Mouse (Mus musculus) monocyte, adult 5-6 weeks (primary cell): Measurements from ENCODE around the gene Fbln5. TPM values are rescaled to one million over a fixed set of nuclear protein-coding genes. Genes with fewer than 3 reads are reported as not detected.

ENCODE experiments used
- ATAC-seq: fragments of 153-309, 156-312 bp; replicated peaks from 2 replicates; pipeline ENCODE4 v1.8.0; 2017; ENCODE audit warnings: mild to moderate bottlenecking; ENCODE audit not compliant: low TSS enrichment, insufficient number of reproducible peaks, severe bottlenecking, poor library complexity, low FRiP score
- total RNA-seq: library from RNA; stranded (forward); fragments of 200-1000, 200-491, 200-594 nt; gene quantifications from 3 replicates; pipeline ENCODE4 v1.2.3, GENCODE M21; 2017

The Fbln5 gene
- total RNA-seq, 1 experiment from 2014 or later = not detected

DNA sequence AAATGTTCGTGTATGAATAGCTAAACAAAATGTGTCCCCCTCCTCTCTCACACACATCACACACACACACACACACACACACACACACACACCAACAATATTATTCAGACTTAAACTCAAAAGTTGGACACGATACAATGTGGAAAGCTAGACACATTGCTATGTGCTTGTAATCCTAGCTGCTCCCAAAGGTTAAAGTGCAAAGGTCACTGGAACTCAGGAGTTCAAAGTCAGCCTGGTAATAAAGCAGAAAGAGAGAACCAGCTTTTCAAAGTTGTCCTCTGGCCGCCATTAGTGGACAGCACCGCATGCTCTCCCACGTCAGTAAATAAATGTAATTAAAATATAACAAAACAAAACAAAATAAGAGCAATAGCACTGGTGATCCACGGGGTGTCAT, 3.1 kb downstream of the Fbln5 start:
- no peak for ATAC-seq

DNA sequence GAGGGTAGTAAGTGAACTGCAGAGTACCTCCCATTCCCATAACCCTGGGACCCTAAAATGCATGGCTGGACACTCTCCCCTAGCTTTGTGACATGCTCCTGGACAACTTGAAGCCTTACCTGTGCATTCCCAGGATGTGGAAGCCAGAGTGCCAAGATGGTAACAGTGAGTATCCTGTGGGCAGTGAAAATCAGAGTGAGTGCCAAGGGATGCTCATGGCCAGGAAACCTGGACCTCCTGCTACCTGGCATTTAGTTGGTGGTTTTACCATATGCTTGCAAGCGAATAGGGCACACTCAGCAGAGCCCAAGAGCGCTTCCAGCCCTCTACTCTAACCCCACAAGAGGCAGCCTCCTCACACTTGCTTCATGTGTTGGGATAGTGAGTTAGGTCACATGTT, 4.4 kb downstream of the Fbln5 start:
- no peak for ATAC-seq

DNA sequence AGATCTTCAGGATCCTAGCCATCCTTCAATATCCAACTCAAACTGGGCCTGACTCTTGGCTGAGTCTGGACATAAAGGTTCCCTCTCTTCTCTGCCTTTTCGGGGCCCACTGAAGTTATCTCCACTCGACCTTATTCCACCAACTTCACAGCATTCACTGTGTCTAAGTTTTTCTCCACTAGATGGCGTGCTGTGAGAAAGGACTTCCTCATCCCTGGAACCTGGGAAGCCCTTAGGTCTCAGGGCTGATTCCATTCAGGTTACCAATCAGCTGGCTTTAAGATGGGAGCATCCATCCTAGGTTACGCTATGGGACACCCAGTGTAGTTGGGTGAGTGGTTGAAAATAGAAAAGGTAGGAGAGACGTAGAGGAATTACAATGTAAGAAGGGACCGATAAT, 7.7 kb downstream of the Fbln5 start:
- no peak for ATAC-seq

DNA sequence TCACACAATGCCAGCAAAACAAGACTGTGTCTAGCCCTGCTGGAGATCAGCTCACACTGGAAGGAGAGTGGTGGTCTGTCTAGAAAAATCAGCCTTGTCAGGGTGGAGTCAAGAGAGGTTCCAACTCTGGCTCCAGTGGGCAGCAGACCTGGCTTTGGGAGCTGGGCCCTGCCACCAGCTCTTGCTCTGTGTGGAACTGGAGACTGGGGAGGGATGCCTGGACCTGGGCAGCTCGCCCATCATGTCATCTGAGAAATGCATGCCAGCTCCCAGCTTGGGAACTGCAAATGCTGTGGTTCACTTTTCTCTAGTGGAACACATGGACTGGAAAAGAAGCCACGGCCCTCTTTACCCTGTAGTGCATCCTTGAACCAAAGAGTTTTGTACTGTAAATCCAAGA, 8.3 kb downstream of the Fbln5 start:
- no peak for ATAC-seq

DNA sequence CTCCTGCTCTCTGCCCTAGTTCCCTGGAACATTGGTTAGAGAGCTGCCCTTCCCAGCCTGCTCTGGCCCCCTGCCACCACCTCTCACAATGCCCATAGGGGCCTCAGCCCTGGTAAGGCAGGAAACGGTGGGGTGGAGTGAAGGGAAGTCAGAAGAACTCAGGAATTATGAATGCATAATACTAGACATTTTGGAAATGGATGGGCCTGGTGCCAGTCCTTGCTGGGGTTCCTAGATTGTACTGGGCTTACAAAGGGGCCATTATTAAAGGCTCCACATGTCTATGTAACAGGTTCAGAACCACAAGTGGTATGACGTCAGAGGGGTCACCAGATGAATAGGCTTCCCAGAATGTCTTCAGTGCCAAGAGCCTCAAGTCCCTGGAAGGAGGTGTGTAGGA, 11.5 kb downstream of the Fbln5 start:
- ATAC-seq = no peak

DNA sequence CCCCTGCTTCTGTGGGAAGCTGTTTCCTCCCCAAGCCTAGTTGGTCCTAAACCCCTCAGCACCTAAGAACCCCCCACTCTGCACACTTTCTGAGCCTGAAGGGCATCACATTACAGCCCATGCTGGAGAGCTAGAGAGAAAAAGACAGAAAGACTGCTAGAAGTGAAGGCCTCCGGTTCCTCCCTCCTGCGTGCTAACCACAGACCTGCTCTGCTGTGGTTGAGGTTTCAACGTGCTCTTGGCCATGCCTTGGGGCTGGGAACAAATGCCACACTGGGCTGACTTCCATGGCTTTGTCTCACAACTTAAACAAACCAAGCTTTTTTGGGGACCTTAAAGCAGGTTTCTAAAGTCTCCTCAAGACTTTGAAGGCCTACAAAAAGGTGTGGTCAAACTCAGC, 16.4 kb downstream of the Fbln5 start:
- no peak for ATAC-seq

DNA sequence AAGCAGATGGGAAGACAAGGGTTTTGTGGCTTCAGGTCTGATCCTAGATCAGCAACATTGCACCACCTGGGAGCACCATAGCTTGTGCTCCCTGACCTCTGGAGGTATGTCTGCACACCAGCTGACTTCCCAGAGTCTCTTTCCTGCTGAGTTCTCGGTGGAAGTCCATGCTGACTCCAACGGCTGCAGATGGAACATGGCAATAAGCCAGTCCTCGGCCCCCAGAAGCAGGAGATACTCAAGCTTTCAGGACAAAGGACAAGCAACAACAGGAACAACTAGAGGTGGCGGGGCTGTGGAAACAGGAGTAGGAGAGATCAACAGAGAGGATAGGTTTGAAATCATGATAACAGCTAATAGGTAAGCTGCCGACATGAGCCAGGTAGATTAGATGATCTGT, 17.1 kb downstream of the Fbln5 start:
- no peak for ATAC-seq

DNA sequence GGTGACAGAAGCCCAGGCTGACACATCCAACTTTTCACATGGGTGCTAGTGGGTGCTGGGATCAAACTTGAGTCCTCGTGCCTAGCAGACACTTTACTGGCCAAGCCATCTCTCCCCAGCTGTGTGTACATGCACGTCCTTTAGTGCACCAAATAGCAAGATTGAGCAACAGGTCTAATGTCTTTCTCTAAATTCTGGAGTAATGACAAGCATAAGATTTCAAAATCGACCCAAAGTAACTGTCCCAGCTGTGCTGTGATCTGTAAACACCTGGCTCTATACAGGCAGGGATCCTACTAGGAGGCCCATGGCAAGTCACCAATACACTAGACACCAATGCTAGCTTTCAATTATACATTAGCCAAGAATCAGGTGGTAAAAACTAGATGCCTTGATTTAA, 17.8 kb downstream of the Fbln5 start:
- no peak for ATAC-seq

DNA sequence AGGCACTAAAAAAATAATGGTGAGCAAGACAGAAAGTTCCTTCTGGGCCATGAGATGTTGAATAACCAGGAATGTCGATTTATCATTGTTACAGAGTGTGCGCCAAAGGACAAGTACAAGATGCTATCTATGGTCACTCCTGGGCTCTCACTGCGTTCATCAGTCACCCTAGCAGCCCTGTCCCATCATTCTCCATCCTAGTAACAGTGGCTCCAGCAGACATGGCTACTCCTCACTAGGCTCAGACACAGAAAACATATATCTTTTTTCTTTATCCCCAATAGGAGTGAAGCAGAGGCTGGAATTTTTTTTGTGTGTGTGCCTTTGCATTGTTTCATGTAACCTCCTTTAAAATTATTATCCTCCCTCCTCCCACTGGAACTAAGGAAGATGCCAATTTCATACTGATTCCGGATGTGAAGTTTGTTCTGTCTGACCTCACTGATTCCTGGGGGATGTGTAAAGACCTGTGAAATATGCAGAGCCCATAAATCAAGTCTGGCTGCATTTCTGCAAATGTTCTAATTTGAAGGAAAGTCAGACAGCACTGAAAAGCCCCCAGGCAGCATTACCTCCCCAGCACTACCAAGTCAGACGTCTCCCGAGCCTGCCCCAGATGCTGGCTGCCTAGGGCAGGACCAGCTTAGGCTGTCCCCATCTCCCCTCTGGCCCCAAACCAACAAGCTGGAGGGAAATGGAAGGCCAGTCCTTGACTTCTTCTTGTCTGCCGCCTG, 20.5 kb downstream of the Fbln5 start:
- ATAC-seq = no peak

DNA sequence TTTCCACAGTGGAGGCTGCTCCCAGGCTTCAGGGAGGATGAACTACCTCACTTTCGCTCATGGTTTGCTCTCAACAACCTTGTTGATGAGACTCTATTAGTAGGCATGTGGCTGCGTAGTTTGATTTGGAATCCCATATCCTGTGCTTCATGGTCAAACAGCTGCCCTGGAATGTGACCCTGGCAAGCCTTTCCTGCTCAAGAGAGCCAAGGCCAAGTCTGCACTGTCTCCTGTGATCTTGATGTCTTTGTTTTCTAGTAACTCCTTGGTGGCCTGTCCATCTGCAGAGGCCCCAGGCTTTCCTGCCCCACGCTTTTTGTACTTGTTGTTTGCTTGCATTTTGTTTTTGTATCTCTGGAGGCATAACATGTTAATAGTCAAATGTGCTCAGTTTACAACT, 24.4 kb downstream of the Fbln5 start:
- no peak for ATAC-seq

DNA sequence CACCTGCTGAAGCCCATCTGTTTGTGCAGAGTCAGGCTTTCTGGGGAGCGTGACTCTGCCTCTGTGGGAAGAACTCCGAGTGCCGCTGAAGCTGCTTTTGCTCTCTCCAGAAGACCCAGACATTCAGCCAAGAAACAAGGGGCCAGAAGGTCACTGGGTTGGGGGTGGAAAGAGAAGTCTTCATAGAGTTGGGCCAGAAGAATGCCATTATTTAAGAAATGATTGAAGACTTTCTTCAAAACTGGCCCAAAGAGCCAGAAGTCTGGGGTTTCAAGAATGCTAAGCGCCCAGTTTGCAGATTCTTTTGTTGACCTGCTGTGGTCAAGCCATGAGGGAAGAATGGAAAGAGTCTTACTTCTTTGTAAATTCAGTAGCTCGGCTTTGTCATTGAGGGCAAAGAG, 25.6 kb downstream of the Fbln5 start:
- ATAC-seq = no peak

DNA sequence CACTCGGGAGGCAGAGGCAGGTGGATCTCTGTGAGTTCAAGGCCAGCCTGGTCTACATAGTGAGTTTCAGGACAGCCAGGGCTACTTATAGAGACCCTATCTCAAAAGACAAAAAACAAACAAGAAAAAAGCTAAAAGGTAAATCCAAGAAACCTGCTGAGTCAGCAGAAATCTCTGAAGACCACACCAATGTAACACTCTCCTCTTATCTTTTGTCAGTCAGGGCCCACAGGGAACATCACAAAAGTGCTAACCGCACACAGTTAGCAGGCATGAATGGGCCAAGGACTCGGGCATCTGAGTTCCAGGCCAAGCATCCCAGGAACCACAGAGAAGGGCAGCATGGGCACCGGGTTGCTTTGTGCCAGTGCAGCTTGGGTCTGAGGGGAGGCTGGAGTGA, 26.2 kb downstream of the Fbln5 start:
- ATAC-seq = no peak

DNA sequence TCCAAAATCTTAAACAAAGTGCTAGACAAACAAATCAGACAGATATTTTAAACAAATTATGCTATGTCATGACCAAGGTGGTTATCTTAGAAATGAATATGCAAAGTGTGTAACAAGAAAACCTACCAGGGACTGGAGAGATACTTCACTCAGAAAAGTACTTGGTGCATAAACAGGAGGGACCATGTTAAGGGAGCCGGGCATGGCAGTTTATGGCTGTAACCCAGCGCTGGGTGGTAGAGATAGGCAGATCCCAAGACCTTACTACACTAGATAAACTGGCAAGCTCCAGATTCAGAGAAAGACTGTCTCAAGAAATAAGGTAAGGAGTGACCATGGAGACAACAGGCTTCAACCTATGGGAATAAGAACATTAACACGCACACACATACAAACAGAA, 29.1 kb downstream of the Fbln5 start:
- ATAC-seq = no peak

DNA sequence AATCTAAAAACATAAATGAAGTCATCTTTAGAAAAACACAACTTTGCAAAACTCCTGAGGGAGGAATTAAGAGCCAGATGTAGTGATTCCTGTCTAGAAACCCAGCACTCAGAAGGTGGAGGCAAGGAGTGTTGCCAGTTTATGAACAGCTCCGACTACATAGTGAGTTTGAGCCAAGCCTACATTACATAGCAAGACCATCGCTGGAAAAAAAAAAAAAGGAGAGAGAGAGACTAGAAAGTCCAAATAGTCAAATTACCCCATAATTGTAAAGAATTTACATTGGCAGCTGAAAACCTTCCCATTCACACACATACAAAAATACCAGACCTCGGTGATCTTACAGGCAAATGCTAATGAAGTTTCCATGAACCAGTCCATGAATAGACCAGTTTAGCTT, 29.6 kb downstream of the Fbln5 start:
- no peak for ATAC-seq

DNA sequence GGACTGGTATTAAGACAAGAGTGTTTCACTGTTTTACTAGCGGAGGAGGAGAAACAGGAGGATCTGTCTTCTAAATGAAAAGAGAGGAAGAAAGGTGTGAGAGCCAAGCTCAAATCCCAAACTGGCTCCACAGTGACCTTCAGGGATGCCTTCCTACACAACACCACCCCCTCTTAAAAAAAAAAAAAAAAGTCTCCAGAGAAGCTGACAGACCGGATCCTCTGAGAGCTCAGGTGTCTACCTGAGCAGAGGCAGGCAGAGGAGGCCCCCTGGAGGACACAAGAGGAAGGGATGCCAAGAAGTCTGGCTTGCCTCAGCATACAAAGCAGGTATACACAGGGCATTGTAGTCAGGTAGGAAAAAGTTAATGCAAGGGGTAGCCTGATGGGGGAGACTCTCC, 36.1 kb downstream of the Fbln5 start:
- ATAC-seq = no peak

DNA sequence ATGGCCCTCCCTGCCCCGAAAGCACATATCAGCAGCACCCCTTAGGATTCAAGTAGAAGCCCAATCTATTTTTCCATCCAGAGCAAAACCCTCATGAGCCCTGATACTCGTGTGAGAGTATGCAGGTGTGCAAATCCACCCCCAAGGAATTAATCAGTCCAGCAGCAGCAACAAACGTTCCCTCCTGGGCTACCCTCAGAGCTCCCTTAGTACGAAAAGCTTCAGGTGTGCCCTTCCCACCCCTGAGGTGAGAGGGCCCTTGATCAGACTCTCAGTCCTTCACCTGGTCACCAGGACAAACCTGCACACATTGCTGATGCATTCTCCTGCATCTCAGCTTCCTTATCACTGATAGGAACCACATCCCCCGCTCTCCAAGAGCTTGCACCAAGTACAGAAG, 37.9 kb downstream of the Fbln5 start:
- no peak for ATAC-seq

DNA sequence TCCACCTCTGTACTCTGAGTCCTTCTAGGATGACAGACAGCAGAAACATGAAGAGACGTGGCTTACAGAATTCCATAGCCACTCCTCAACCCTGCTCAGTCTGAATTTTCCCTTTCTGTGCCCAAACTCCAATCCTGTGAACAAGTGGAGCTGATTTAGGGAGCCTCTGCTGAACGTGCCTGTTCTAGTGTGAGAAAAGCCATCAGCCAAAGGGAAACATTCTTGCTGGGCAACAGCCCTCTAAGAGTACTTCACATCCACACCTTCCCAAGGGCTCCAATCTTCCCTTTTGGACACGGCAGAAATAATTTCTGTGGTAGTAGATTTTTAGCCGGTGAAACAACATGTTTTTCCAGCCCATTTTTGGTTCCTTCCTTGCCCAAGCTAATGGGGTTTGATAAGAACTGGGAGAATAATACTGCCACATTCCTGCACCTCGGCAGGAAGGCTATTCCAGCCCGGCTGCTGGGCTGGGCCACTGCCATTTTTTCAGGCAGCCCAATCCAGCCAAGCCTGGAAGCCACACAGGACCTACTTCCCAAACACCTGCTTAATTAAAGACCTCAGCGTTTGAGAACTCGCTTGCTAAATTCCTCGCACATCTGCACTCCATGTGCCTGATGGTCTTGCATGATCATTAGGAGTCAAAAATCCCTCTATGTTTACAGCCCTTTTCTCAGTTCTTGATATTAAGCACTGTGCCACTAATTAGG, 41.1 kb downstream of the Fbln5 start:
- no peak for ATAC-seq

DNA sequence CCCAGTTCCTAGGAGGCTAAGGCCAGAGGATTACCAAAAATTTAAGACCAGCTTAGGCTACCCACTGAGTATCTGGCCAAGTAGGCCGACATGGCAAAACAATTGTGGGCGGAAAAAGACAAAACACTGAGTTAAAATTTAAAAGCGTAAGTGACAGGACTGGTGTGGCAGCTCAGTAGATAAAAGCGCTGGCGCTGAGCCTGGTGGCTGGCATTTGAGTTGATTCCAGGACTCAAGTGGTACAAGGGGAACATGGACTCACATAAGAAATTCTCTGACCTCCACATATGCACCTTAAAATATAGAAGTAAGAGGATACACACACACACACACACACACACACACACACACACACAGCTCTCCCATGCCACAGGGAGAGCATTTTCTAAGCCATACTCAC, 42.5 kb downstream of the Fbln5 start:
- no peak for ATAC-seq

DNA sequence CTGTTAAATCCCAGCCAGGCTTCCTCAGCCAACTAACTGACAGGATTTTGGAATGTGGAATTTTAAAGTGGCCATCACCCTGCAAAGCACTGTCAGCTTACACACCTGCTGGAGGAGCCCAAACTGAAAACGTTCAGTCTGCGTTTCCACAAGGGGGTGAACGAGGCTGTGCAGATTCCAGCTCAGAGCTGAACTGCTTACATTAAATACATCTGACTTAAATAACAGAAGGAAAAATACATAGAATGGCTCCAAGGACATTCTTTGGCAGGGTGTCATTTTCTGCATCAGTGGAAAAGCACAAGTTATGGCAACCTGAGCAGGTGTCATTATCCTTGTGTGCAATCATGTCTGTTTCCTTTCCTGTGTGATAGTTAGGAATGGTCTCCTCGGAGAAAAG, 44.7 kb downstream of the Fbln5 start:
- no peak for ATAC-seq

DNA sequence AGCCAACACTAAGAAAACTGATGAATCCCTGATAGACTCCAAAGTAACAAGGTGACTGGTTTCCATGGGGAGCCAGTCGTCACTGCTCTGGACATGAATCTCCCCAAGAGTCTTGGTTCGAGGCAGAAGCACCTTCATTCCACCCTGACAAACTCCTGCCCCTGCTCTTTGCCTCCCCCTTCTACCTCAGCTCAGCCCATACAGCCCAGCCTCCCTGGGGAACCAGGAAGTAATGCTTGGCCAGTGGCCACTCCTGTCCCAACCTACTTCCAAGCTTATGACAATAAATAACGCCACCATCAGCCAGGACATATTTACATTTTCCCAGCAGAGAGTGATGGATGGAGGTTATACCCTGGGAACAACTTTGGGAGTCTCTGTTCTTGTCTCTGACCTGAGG, 45.9 kb downstream of the Fbln5 start:
- ATAC-seq = no peak
